Mouse (Mus musculus): Measurements from ENCODE around the gene Veph1.

Veph1 gene

GRCm38 (mm10) chr3:66024220-66024792 lies 272.3 kb downstream of the Veph1 start:
- no peak for DNase-seq (ENCODE audit: low spot score)

GRCm38 (mm10) chr3:66019171-66019570 lies 277.5 kb downstream of the Veph1 start:
- DNase-seq (ENCODE audit: low spot score), result no peak

GRCm38 (mm10) chr3:66007632-66008401 lies 288.8 kb downstream of the Veph1 start:
- no peak for DNase-seq (ENCODE audit: low spot score)

- no peak for DNase-seq (ENCODE audit: low spot score)
Observed at GRCm38 (mm10) chr3:66004989-66005388, 291.6 kb downstream of the Veph1 start.

GRCm38 (mm10) chr3:66004220-66004951 lies 292.3 kb downstream of the Veph1 start:
- no peak for DNase-seq (ENCODE audit: low spot score)

Data from testis, postnatal 10 days (tissue).